Mouse (Mus musculus): ENCODE measurements around the gene Aurkb. TPM values are rescaled to one million over a fixed set of nuclear protein-coding genes. Genes with fewer than 3 reads are reported as not detected.

The Aurkb gene
- polyA plus RNA-seq, 1 experiment = 108 TPM

GRCm38 (mm10) chr11:69060448-69061254 lies 15.2 kb downstream of the Aurkb start:
- no peaks in the 10 kb centered on the region for H3K27me3 ChIP-seq (ENCODE audit: control insufficient read depth, insufficient read depth, low read length, poor library complexity, severe bottlenecking)

GRCm38 (mm10) chr11:69061255-69061912 lies 15.9 kb downstream of the Aurkb start:
- H3K36me3 ChIP-seq (ENCODE audit: control insufficient read depth, insufficient read depth, low read length, poor library complexity, severe bottlenecking) = no peaks in the 10 kb centered on the region
- H3K9me3 ChIP-seq (replicated peaks; ENCODE audit: control insufficient read depth, insufficient read depth, low read length, poor library complexity, severe bottlenecking) = no peaks in the 10 kb centered on the region
- peak overlapping the region; percentile 25 for H3K4me3 ChIP-seq (ENCODE audit: low read depth, low read length)
- H3K9ac ChIP-seq (ENCODE audit: low read depth, poor library complexity, severe bottlenecking) = peak overlapping the region; percentile 87; the same call in 1 of the 2 replicates
- no peaks in the 10 kb centered on the region for H3K27me3 ChIP-seq (ENCODE audit: control insufficient read depth, insufficient read depth, low read length, poor library complexity, severe bottlenecking)
- no peak overlapping the region for H3K27ac ChIP-seq (ENCODE audit: insufficient read depth, low read length)
- no peaks in the 10 kb centered on the region for H3K4me1 ChIP-seq (ENCODE audit: control insufficient read depth, insufficient read depth, low read length)
- TF ChIP-seq POLR2A (IDR thresholded peaks at IDR 0.05; ENCODE audit: insufficient read depth, low read length) (no peak), EP300 (IDR thresholded peaks at IDR 0.05; ENCODE audit: insufficient read depth, low read depth, low read length) (no peak)

More at GRCm38 (mm10) chr11:69060448-69061254, 15.2 kb downstream of the Aurkb start:
- Histone ChIP-seq H3K27ac (ENCODE audit: insufficient read depth, low read length) (no peak overlapping the region), H3K4me1 (ENCODE audit: control insufficient read depth, insufficient read depth, low read length) (no peaks in the 10 kb centered on the region), H3K36me3 (ENCODE audit: control insufficient read depth, insufficient read depth, low read length, poor library complexity, severe bottlenecking) (no peaks in the 10 kb centered on the region), H3K9ac (ENCODE audit: low read depth, poor library complexity, severe bottlenecking) (peak overlapping the region; percentile 87), H3K4me3 (ENCODE audit: low read depth, low read length) (peak overlapping the region; percentile 79), H3K9me3 (replicated peaks; ENCODE audit: control insufficient read depth, insufficient read depth, low read length, poor library complexity, severe bottlenecking) (no peaks in the 10 kb centered on the region)
- TF ChIP-seq POLR2A (IDR thresholded peaks at IDR 0.05; ENCODE audit: insufficient read depth, low read length) = no peak
- no peak for TF ChIP-seq CTCF (IDR thresholded peaks at IDR 0.05; ENCODE audit: low read depth, low read length)
- no peak for TF ChIP-seq EP300 (IDR thresholded peaks at IDR 0.05; ENCODE audit: insufficient read depth, low read depth, low read length)

- Histone ChIP-seq H3K4me1 (ENCODE audit: control insufficient read depth, insufficient read depth, low read length) (no peaks in the 10 kb centered on the region), H3K27ac (ENCODE audit: insufficient read depth, low read length) (peak overlapping the region; percentile 39; the same call in 1 of the 2 replicates), H3K9me3 (replicated peaks; ENCODE audit: control insufficient read depth, insufficient read depth, low read length, poor library complexity, severe bottlenecking) (no peaks in the 10 kb centered on the region), H3K27me3 (ENCODE audit: control insufficient read depth, insufficient read depth, low read length, poor library complexity, severe bottlenecking) (no peaks in the 10 kb centered on the region), H3K4me3 (ENCODE audit: low read depth, low read length) (peak overlapping the region; percentile 92), H3K9ac (ENCODE audit: low read depth, poor library complexity, severe bottlenecking) (peak overlapping the region; percentile 55), H3K36me3 (ENCODE audit: control insufficient read depth, insufficient read depth, low read length, poor library complexity, severe bottlenecking) (no peaks in the 10 kb centered on the region)
- TF ChIP-seq CTCF (IDR thresholded peaks at IDR 0.05; ENCODE audit: low read depth, low read length) = no peak
- TF ChIP-seq POLR2A (IDR thresholded peaks at IDR 0.05; ENCODE audit: insufficient read depth, low read length) = no peak
- peak; percentile 65; the same call in 1 of the 2 replicates for TF ChIP-seq EP300 (IDR thresholded peaks at IDR 0.05; ENCODE audit: insufficient read depth, low read depth, low read length)
Measured at GRCm38 (mm10) chr11:69062194-69062760, 16.8 kb downstream of the Aurkb start.

GRCm38 (mm10) chr11:69062761-69063224 lies 17.3 kb downstream of the Aurkb start:
- Histone ChIP-seq H3K27ac (ENCODE audit: insufficient read depth, low read length) (peak overlapping the region; percentile 53), H3K9me3 (replicated peaks; ENCODE audit: control insufficient read depth, insufficient read depth, low read length, poor library complexity, severe bottlenecking) (no peaks in the 10 kb centered on the region), H3K36me3 (ENCODE audit: control insufficient read depth, insufficient read depth, low read length, poor library complexity, severe bottlenecking) (no peaks in the 10 kb centered on the region), H3K9ac (ENCODE audit: low read depth, poor library complexity, severe bottlenecking) (peak overlapping the region; percentile 83), H3K27me3 (ENCODE audit: control insufficient read depth, insufficient read depth, low read length, poor library complexity, severe bottlenecking) (no peaks in the 10 kb centered on the region), H3K4me1 (ENCODE audit: control insufficient read depth, insufficient read depth, low read length) (no peaks in the 10 kb centered on the region), H3K4me3 (ENCODE audit: low read depth, low read length) (peak overlapping the region; percentile 92)
- no peak for TF ChIP-seq POLR2A (IDR thresholded peaks at IDR 0.05; ENCODE audit: insufficient read depth, low read length)
- no peak for TF ChIP-seq CTCF (IDR thresholded peaks at IDR 0.05; ENCODE audit: low read depth, low read length)
- peak; percentile 57; the same call in 1 of the 2 replicates for TF ChIP-seq EP300 (IDR thresholded peaks at IDR 0.05; ENCODE audit: insufficient read depth, low read depth, low read length)

GRCm38 (mm10) chr11:69063413-69064201 lies 18.2 kb downstream of the Aurkb start:
- H3K9me3 ChIP-seq (replicated peaks; ENCODE audit: control insufficient read depth, insufficient read depth, low read length, poor library complexity, severe bottlenecking) = no peaks in the 10 kb centered on the region
- H3K4me1 ChIP-seq (ENCODE audit: control insufficient read depth, insufficient read depth, low read length) = no peaks in the 10 kb centered on the region
- H3K9ac ChIP-seq (ENCODE audit: low read depth, poor library complexity, severe bottlenecking) = peak overlapping the region; percentile 83
- H3K27ac ChIP-seq (ENCODE audit: insufficient read depth, low read length) = peak overlapping the region; percentile 53
- no peaks in the 10 kb centered on the region for H3K36me3 ChIP-seq (ENCODE audit: control insufficient read depth, insufficient read depth, low read length, poor library complexity, severe bottlenecking)
- TF ChIP-seq POLR2A (IDR thresholded peaks at IDR 0.05; ENCODE audit: insufficient read depth, low read length) = no peak
- TF ChIP-seq EP300 (IDR thresholded peaks at IDR 0.05; ENCODE audit: insufficient read depth, low read depth, low read length) = no peak
- TF ChIP-seq CTCF (IDR thresholded peaks at IDR 0.05; ENCODE audit: low read depth, low read length) = no peak
- H3K27me3 ChIP-seq (ENCODE audit: control insufficient read depth, insufficient read depth, low read length, poor library complexity, severe bottlenecking) = no peaks in the 10 kb centered on the region
- peak overlapping the region; percentile 93 for H3K4me3 ChIP-seq (ENCODE audit: low read depth, low read length)
